Mouse (Mus musculus): ENCODE measurements at regions not wholly inside any gene's neighbourhood (a gene's known extent, or its start where the extent isn't known, plus 50 kb on each side); places are given as distances from the start of the nearest gene placed in this dataset.

DNA sequence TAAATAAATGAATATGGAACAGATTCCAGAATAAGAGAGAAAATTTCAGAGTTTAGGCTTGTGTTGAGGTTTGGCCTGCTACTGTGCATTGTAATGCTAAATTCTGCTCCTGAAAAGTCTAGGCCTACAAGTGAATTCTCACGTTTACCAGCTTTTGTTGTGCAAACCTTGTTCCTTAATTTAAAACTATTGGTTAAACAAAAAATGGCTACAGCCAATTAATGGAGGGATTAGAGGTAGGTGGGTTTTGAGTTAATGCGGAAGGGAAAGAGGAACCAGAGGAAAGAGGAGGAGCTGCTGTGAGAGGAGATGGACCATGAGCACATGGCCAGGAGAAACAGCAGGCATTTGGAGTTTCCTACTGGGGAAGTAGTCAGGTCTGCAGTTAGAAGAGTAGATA, 79.1 kb upstream of the Tle4 start:
- no peak for DNase-seq (ENCODE audit: inconsistent ontology term)

- peak; percentile 62 for DNase-seq (ENCODE audit: inconsistent ontology term)
Observed at GRCm38 (mm10) chr19:14670821-14671104, 72.9 kb upstream of the Tle4 start.

- peak; percentile 21 for DNase-seq (ENCODE audit: inconsistent ontology term)
Observed at GRCm38 (mm10) chr19:14670078-14670820, 72.4 kb upstream of the Tle4 start.

DNA sequence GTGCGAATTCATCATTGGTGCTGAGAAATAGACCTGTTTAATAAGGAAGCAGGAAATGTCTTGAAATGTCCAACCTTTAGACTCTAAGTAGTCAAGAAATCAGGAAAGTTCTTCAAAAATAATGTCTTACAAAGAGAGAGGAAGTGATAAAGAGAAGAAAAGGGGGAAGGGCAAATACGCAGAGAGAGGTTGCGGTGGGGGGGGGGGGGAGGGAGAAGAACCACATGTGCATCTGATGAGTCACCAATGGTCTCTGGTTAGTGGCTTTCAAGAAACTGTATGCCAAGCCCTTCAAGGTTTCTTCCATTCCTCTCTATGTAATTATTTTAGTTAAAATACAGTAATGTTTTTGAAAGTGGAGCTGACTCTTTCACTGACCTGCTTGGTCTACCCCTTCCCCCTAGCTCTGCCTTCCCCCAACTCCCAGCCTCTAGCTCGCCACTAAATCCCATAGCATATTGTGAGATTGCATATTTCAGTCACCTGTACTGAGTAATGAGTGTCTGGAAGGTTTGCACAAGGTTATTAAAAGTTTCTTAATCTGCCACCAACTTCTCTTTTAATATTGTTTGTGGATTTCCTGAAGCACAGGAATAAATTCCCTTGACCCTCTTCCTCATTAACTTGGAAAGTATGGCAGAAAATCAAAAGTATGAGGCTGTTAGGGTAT, 70.8 kb upstream of the Tle4 start:
- DNase-seq (ENCODE audit: inconsistent ontology term) = no peak

DNA sequence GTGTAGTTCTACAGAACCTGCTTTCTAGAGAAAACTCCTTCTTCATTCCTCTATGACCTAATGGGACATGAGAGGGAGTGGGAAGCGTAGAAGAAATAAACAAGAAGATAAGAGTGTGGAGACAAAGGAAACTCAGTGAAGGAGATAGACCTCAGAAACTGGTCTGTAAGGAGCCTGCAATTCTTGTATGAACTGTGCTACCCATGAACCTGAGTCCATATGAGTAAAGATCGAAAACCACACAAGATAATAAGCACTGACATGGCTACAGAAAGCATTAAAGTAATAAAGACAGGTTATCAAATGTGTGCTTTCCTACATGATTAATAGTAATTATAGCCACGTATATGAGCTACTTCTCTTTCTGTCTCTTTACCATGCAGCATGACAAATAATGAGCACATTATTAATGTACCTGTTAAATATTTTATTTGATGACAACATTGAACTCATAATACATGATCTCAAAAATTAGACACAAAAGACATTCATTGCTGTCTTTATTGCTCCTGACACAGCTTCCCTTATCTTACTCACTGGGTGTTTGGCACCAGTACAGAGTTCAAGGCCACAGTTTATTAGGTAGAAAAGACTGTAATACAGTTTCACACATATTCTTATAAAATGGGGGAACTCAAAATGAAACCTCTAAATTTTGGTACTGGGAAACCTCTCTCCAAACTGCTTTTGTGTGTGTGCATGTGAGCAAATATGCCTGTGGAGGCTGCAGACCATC, 67.0 kb upstream of the Tle4 start:
- DNase-seq (ENCODE audit: inconsistent ontology term) = no peak

- no peak for DNase-seq (ENCODE audit: inconsistent ontology term)
Observed at GRCm38 (mm10) chr19:14664096-14664586, 66.3 kb upstream of the Tle4 start.

GRCm38 (mm10) chr19:14663350-14663749, 65.5 kb upstream of the Tle4 start:
- DNase-seq (ENCODE audit: inconsistent ontology term) = no peak

GRCm38 (mm10) chr19:14659725-14660124, 61.9 kb upstream of the Tle4 start:
- no peak for DNase-seq (ENCODE audit: inconsistent ontology term)

GRCm38 (mm10) chr19:14658479-14658878, 60.6 kb upstream of the Tle4 start:
- DNase-seq (ENCODE audit: inconsistent ontology term) = no peak

- DNase-seq (ENCODE audit: inconsistent ontology term) = no peak
Observed at GRCm38 (mm10) chr19:14656022-14656388, 58.2 kb upstream of the Tle4 start.

DNA sequence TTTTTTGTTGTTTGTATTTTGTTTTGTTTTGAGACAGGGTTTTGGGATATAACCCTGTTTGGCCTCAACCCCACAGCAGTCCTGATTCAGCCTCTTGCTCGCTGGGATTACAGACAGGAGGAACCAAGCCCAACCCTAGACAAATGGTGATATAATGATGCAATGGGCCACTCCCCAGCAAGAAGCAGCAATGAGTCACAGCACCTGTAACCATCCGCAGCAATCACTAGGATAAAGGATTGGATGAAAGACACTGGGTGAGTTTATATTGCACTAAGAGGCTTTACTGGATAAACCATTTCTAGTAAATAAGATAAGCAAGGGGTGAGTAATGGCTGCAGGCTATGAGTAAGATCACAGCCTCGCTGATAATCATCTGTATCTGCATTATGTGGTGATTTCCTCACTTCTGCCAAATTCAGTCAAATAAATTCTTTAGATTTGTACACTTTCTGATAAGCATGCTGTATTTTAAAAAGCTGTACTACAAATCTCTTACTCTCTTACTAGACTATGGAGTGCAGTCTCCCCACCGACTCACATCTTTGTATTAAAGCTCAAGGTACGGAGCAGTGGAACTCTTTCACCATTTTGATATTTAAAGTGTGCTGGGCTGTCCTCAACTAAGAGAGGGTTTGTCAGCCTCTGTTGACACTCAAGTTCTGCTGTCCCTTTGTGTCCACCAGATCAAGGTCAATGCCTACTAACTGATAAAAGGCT, 57.6 kb upstream of the Tle4 start:
- DNase-seq (ENCODE audit: inconsistent ontology term) = no peak

All from Muller cell, postnatal 12 days (primary cell).